Mouse (Mus musculus) neural tube, embryonic 10.5 days (tissue): ENCODE measurements around the gene Ap2a1.

Experiments
- DNase-seq: peaks from one replicate; pipeline ENCODE4 v3.0.0-alpha.2; 2017; ENCODE audit warnings: low spot score; ENCODE audit errors: extremely low spot score

The Ap2a1 gene

GRCm38 (mm10) chr7:44929204-44930151 is at the start of gene Ap2a1:
TSS of gene Ap2a1 (minus strand) at chr7:44929496.
- DNase-seq = peak; percentile 98

- DNase-seq = no peak
These were observed 49.0 kb upstream of the Ap2a1 start for GRCm38 (mm10) chr7:44978300-44978699.

- DNase-seq = no peak
These were observed 45.8 kb upstream of the Ap2a1 start for GRCm38 (mm10) chr7:44975117-44975419.

GRCm38 (mm10) chr7:44974383-44975116 is 45.3 kb upstream of the Ap2a1 start, which contains the start of gene Cpt1c:
TSS of gene Cpt1c (minus strand) at chr7:44974851.
- peak; percentile 83 for DNase-seq

GRCm38 (mm10) chr7:44973415-44974130 is 44.3 kb upstream of the Ap2a1 start:
- DNase-seq = no peak

- DNase-seq = no peak
These were observed 41.8 kb upstream of the Ap2a1 start for GRCm38 (mm10) chr7:44971142-44971541.

- DNase-seq = peak; percentile 91
These were observed 41.0 kb upstream of the Ap2a1 start for GRCm38 (mm10) chr7:44970231-44970691.

- no peak for DNase-seq
These were observed 37.3 kb upstream of the Ap2a1 start for GRCm38 (mm10) chr7:44966638-44967037.

- DNase-seq = no peak
These were observed 36.7 kb upstream of the Ap2a1 start for GRCm38 (mm10) chr7:44965975-44966374.

GRCm38 (mm10) chr7:44964990-44965389 is 35.7 kb upstream of the Ap2a1 start:
- DNase-seq = no peak

- no peak for DNase-seq
These were observed 33.5 kb upstream of the Ap2a1 start for GRCm38 (mm10) chr7:44962831-44963230.

GRCm38 (mm10) chr7:44962337-44962736 is 33.0 kb upstream of the Ap2a1 start:
- no peak for DNase-seq

GRCm38 (mm10) chr7:44960512-44960910 is 31.2 kb upstream of the Ap2a1 start:
- no peak for DNase-seq

GRCm38 (mm10) chr7:44959874-44960511 is 30.7 kb upstream of the Ap2a1 start:
- DNase-seq = no peak

GRCm38 (mm10) chr7:44959281-44959680 is 30.0 kb upstream of the Ap2a1 start:
- no peak for DNase-seq

GRCm38 (mm10) chr7:44958208-44958607 is 28.9 kb upstream of the Ap2a1 start:
- DNase-seq = no peak

- no peak for DNase-seq
These were observed 28.0 kb upstream of the Ap2a1 start for GRCm38 (mm10) chr7:44957183-44957835.

- no peak for DNase-seq
These were observed 27.0 kb upstream of the Ap2a1 start for GRCm38 (mm10) chr7:44956266-44956665.

- DNase-seq = no peak
These were observed 26.3 kb upstream of the Ap2a1 start for GRCm38 (mm10) chr7:44955628-44956027.

GRCm38 (mm10) chr7:44954091-44954885 is 25.0 kb upstream of the Ap2a1 start:
- DNase-seq = no peak
